Mouse (Mus musculus): Measurements from ENCODE around the gene Jak3.

GRCm38 (mm10) chr8:71693166-71694041 is 17.3 kb downstream of the Jak3 start:
- TF ChIP-seq CTCF (IDR thresholded peaks at IDR 0.05; ENCODE audit: extremely low read depth, insufficient read depth, insufficient read length, insufficient replicate concordance) (no peak), POLR2A (IDR thresholded peaks at IDR 0.05; ENCODE audit: low read depth, low read length) (no peak)

Measured in spleen, adult 2 months (tissue).